Mouse (Mus musculus) left cerebral cortex, postnatal 25 days (tissue): ENCODE data around the gene Map3k12. TPM values are rescaled to one million over a fixed set of nuclear protein-coding genes. Genes with fewer than 3 reads are reported as not detected.

Source experiments
- DNase-seq, 2 experiments: peaks; one replicate each; pipeline ENCODE4 v3.0.0; 2022; ENCODE audit warnings: low spot score in 2 of 2, mixed read lengths in 1 of 2
- intact Hi-C: fragments of 180-260 bp; cut with DNase I; formaldehyde crosslinking; loops from one replicate; pipeline ENCODE4 v1.15.1; 2025
- total RNA-seq, 2 experiments: library from RNA; stranded (reverse); gene quantifications; 2 replicates each; pipeline ENCODE4 v1.2.3; 2021

Map3k12 gene
- total RNA-seq, 2 experiments from 2014 or later, result 93.6 to 96.2 TPM

GRCm38 (mm10) chr15:102505770-102506463, 10.9 kb downstream of the Map3k12 start:
- intact Hi-C loops, result no loop called here
- DNase-seq, result no peak

DNA sequence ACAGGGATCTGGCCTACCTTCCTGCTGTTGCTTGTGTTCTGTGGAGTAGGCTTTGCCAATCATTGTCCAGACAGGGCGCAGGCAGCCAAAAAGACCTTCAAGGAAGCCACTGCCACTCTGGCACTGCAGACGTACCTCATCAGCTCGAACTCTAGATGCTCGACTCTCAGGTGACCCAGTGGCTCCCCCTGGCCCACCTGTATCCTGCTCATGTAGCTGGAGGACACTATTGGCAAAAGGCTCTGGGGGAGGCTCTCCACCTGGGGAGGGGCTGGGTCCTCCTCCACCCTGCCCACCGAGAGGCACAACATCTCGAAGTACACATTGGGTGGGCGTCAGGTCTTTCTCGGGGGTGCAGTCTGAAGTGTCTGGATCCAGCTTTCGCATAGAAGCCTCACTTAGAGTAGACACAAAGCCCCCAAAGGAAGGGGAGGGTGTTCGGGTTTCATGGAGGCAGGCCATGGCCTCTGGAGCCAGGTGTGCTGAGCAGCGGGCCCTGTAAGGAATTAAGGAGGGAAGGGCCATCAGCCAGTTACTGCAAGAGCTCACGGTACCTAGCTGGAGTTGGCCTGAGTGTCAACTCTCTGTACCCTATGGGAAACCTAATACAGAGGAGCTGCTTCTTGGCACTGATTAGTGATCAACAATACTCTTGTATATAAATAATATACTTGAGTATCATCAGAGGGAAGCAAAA, 11.6 kb downstream of the Map3k12 start:
- no peak for DNase-seq
- intact Hi-C loops, result no loop called here

GRCm38 (mm10) chr15:102503924-102504782, 12.7 kb downstream of the Map3k12 start:
- DNase-seq, result no peak
- intact Hi-C loops, result no loop called here

DNA sequence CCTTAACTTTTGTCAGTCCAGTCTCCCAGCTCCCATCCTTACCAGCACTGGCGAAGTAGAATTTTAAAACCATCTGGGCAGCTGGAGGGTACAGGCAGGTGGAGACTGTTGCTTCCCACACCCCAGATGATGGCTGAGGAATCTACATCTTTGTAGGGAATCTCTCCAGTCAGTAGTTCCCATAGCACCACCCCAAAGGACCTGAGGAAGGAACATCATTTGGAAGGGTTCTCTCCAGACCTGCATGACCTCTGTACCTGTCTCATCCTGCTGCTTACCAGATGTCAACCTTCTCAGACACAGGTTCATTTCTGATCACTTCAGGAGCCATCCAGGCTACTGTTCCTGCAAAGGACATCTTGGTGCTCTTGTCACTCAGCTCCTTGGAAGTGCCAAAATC, 13.4 kb downstream of the Map3k12 start, which contains the start of gene Gm10337:
Gene Gm10337, plus strand, starts transcription at position 276 of the 400 bp plus-strand sequence.
- no peak for DNase-seq
- intact Hi-C loops, result no loop called here

DNA sequence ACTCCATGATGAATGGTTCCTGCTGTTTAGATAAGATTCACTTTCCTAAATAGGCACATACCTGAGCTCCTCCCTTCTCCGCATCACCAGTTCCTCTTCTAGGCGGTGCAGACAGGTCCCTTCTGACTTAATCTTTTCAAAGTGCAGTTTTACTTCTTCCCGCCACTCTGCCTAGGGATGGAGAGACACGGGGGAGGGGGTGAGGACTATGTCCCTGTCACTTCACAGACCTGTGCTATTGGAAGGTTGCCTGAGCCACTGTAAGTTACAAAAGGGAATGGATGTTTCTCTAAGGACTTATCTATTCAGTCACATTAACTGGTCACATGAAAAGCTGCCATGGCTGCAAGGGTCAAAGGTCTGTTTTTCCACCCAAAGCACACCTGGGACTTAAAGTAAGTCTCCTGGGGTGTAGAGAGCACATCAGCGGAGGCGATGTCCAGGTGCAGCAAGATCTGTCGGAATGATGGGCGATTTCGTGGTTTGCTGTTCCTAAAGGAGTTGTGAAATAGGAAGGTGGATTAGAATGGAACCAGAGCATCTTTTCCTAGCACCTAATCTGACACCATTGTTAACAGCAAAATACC, 14.5 kb downstream of the Map3k12 start:
- intact Hi-C loops, result no loop called here
- DNase-seq, result no peak

GRCm38 (mm10) chr15:102501084-102501814, 15.6 kb downstream of the Map3k12 start:
- no peak for DNase-seq
- intact Hi-C loops, result no loop called here

- no peak for DNase-seq
- intact Hi-C loops, result no loop called here
Observed at GRCm38 (mm10) chr15:102500479-102500878, 16.4 kb downstream of the Map3k12 start.

- intact Hi-C loops, result no loop called here
- DNase-seq, result no peak
Observed at GRCm38 (mm10) chr15:102499851-102500250, 17.0 kb downstream of the Map3k12 start.

GRCm38 (mm10) chr15:102499370-102499769, 17.5 kb downstream of the Map3k12 start:
- no peak for DNase-seq
- intact Hi-C loops, result no loop called here

GRCm38 (mm10) chr15:102498322-102498721, 18.5 kb downstream of the Map3k12 start:
- DNase-seq, result no peak
- intact Hi-C loops, result no loop called here

- no peak for DNase-seq
- intact Hi-C loops, result loop anchor here (2.0 kb wide), 1 partner anchor 13 kb away; no protein-coding TSS in a partner anchor
Observed at GRCm38 (mm10) chr15:102487664-102488063, 29.2 kb downstream of the Map3k12 start.

GRCm38 (mm10) chr15:102485853-102486252, 31.0 kb downstream of the Map3k12 start:
- intact Hi-C loops, result no loop called here
- DNase-seq, result no peak

- intact Hi-C loops, result no loop called here
- DNase-seq, result no peak
Observed at GRCm38 (mm10) chr15:102483136-102483535, 33.7 kb downstream of the Map3k12 start.

DNA sequence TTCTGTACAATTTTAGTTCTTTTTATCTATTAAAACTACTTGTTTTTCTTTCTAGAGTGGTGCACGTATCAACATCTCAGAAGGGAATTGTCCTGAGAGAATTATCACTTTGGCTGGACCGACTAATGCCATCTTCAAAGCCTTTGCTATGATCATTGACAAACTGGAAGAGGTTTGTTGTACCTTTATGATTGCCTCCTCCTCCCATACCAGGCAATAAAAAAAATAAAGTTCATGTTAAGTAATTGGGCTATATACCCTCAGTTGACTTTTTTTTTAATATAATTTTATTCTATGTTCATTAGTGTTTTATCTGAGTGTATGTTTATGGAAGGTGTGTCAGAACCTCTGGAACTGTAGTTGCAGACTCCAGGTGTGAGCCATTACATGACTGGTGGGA, 42.3 kb downstream of the Map3k12 start:
- intact Hi-C loops, result loop anchor here (2.0 kb wide), 1 partner anchor 14 kb away; no protein-coding TSS in a partner anchor

GRCm38 (mm10) chr15:102473246-102473645, 43.6 kb downstream of the Map3k12 start:
- intact Hi-C loops, result no loop called here
- no peak for DNase-seq

More for the DNA sequence above, 42.3 kb downstream of the Map3k12 start:
- DNase-seq, result no peak

DNA sequence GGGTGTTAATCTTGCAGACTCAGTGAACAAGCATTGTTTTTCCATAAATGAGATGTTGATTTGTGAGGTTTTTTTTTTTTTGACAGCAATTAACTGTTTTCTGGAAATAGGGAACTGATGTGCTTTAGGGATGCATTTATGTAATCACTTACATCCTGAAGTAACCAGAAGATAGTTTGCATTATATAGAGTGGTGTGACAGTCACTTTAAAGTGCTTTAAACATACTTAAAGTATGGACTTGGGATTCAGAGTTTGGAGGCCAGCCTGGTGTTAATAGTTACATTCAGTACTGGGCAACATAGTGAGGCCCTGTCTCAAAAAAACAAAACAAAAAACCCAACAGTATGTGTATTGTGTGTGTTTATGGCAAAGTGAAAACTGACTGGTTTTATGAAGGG, 45.1 kb downstream of the Map3k12 start:
- no peak for DNase-seq
- intact Hi-C loops, result loop anchor here (1.0 kb wide), 1 partner anchor 47 kb away; the partner anchor contains the start of gene Tarbp2

DNA sequence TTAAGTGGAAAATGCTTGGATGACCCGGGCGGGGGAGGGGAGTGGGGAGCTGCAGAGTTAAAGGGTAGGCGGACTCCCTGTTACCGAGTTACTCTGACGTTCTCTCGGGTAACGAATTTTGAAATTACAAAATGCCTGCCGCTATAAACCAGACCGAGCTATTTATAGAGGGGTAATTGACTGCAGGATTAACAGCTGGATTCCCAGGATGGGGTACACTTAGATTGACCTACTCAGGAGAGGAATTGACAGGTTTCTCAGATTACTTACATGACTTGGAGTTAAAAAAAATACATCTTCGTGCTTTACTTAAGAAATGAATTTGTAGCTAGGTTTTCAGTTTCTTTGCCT, 45.6 kb downstream of the Map3k12 start:
- intact Hi-C loops, result loop anchor here (1.0 kb wide), 1 partner anchor 47 kb away; the partner anchor contains the start of gene Tarbp2
- no peak for DNase-seq

GRCm38 (mm10) chr15:102470605-102471294, 46.1 kb downstream of the Map3k12 start:
- peak; percentile 79 to 80 for DNase-seq

More at GRCm38 (mm10) chr15:102470605-102471294, 46.1 kb downstream of the Map3k12 start:
- intact Hi-C loops, result loop anchor here (1.0 kb wide), 1 partner anchor 48 kb away; the partner anchor contains the start of gene Tarbp2
